Mouse (Mus musculus): ENCODE measurements at regions not wholly inside any gene's neighbourhood (a gene's known extent, or its start where the extent isn't known, plus 50 kb on each side); places are given as distances from the start of the nearest gene placed in this dataset.

- TF ChIP-seq POLR2A (IDR thresholded peaks at IDR 0.05; ENCODE audit: insufficient read depth, low read depth, low read length) (no peak), CTCF (IDR thresholded peaks at IDR 0.05; ENCODE audit: insufficient read depth, low read depth, low read length) (no peak)
Measured at GRCm38 (mm10) chr14:76887201-76887600, 149.4 kb upstream of the Ccdc122 start.

Measured in olfactory bulb, adult 2 months (tissue).